Mouse (Mus musculus): ENCODE measurements around the gene Krtcap2. TPM values are rescaled to one million over a fixed set of nuclear protein-coding genes. Genes with fewer than 3 reads are reported as not detected.

Gene Krtcap2
- polyA plus RNA-seq, 1 experiment from 2014 or later, result 30.5 TPM

DNA sequence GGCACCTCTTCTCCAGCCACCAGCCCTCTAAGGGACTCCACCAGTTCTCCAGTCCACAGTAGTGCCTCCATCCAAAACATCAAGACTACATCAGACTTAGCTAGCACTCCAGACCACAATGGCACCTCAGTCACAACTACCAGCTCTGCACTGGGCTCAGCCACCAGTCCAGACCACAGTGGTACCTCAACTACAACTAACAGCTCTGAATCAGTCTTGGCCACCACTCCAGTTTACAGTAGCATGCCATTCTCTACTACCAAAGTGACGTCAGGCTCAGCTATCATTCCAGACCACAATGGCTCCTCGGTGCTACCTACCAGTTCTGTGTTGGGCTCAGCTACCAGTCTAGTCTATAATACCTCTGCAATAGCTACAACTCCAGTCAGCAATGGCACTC lies 15.2 kb upstream of the Krtcap2 start:
- no peaks in the 10 kb centered on the region for H3K79me2 ChIP-seq (ENCODE audit: inconsistent target)
- H3K4me3 ChIP-seq (ENCODE audit: inconsistent target), result no peak overlapping the region
- H3K27ac ChIP-seq, result no peak overlapping the region
- H3K36me3 ChIP-seq (ENCODE audit: inconsistent target), result no peaks in the 10 kb centered on the region
- WGBS (ENCODE audit: missing documents), result 100% methylated on average over 2 of the region's 2 CpGs

DNA sequence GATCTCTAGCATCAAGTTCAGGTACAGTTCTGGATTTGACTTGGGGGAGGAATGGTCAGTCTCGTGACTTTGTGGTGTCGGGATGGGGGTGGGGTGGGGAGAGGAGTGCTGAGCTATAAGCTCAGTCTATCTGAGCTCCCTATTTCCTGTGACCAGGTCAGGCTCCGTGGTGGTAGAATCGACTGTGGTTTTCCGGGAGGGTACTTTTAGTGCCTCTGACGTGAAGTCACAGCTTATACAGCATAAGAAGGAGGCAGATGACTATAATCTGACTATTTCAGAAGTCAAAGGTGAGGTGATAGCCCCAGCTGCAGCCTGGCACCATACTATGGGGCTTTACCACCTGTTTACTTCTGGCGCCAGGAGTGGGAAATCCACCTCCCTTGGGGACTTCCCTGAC lies 14.4 kb upstream of the Krtcap2 start:
- Histone ChIP-seq H3K4me3 (ENCODE audit: inconsistent target) (no peak overlapping the region), H3K36me3 (ENCODE audit: inconsistent target) (no peaks in the 10 kb centered on the region)
- 17% methylated on average over 7 of the region's 7 CpGs for WGBS (ENCODE audit: missing documents)

DNA sequence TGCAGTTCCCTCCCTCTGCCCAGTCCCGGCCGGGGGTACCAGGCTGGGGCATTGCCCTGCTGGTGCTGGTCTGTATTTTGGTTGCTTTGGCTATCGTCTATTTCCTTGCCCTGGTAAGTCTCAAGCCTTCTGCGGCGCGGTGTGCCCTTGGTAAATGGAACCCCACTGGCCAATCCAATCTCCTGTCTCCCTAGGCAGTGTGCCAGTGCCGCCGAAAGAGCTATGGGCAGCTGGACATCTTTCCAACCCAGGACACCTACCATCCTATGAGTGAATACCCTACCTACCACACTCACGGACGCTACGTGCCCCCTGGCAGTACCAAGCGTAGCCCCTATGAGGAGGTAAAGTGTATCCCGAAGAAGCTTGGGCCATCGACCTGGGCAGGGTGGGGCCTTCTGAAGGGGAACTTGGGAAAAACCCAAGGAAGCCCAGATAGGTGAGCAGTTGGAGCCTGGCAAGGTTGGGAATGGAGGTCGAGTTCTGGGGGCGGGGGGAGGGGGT lies 13.9 kb upstream of the Krtcap2 start:
- H3K79me2 ChIP-seq (ENCODE audit: inconsistent target), result no peaks in the 10 kb centered on the region
- WGBS (ENCODE audit: missing documents), result 84% methylated on average over 14 of the region's 16 CpGs
- H3K27ac ChIP-seq, result no peak overlapping the region
- no peaks in the 10 kb centered on the region for H3K36me3 ChIP-seq (ENCODE audit: inconsistent target)
- no peak overlapping the region for H3K4me3 ChIP-seq (ENCODE audit: inconsistent target)

More for the DNA sequence above, 14.4 kb upstream of the Krtcap2 start:
- Histone ChIP-seq H3K27ac (no peak overlapping the region), H3K79me2 (ENCODE audit: inconsistent target) (no peaks in the 10 kb centered on the region)

DNA sequence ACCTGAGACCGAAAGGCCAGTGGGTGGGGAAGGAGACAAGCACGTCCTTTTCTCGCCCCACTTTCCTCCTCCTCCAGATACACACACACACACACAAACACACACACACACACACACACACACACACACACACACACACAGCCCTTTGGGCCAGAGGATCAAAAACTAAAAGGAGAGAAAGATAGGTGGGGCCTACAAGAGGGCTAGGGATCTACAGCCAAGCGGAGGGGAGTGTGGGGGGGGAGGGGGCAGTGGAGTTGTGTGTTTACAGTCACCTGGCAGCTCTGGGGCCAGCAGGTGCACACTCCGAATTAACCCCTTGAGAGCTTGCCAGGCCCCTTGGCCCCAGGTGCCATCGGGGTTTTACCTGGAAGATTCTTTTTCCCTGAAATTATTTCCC lies 13.2 kb upstream of the Krtcap2 start:
- WGBS (ENCODE audit: missing documents), result 97% methylated on average over 3 of the region's 6 CpGs
- Histone ChIP-seq H3K79me2 (ENCODE audit: inconsistent target) (no peaks in the 10 kb centered on the region), H3K36me3 (ENCODE audit: inconsistent target) (no peaks in the 10 kb centered on the region), H3K4me3 (ENCODE audit: inconsistent target) (no peak overlapping the region), H3K27ac (no peak overlapping the region)

DNA sequence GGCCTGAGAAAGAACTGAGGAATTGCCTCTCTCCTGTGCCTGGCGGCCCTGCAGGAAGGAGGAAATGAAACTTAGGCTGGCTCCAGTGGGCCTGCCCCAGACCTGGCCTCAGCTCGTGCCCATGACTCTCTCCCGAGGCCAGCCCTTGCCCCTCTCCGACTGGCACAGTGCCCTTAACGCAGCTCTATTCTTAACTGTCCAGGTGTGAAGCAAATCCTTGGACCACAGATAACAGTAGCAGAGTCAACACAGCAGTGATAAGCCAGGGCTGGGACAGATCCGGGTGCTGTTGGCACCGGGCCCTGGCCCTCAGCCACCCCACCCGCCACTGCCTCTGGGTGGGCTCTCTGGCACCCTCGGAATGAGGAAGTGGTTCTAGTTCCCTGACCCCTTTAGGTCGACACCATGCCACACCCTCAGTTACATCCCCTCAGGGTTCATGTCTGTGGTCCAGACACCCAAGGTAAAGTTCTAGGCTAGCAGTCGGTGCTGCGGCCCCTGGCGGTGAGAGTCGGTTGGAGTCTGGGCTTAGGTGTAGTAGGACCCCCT lies 12.1 kb upstream of the Krtcap2 start:
- H3K4me3 ChIP-seq (ENCODE audit: inconsistent target), result no peak overlapping the region
- no peaks in the 10 kb centered on the region for H3K36me3 ChIP-seq (ENCODE audit: inconsistent target)
- WGBS (ENCODE audit: missing documents), result 16% methylated on average over 14 of the region's 14 CpGs
- no peak overlapping the region for H3K27ac ChIP-seq
- no peaks in the 10 kb centered on the region for H3K79me2 ChIP-seq (ENCODE audit: inconsistent target)

DNA sequence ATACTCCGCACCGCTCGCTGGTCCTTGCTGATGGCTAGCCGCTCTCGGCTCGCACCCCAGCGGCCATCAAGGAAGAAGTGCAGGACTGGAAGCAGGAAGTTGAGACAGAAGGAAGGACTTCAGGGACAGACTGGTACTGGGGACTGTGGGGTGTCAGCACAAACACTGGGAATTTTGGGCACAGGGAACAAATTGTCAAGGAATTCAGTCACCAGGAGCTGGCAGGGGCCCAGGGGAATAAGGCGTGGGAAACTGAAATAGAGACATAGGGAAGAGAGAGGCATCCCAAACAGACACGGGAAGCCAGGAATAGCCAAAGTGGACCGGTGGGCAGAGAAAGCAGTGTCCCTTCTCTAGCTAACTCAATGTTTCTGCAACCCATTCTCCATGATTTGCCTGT lies 9.2 kb upstream of the Krtcap2 start:
- no peak overlapping the region for H3K4me3 ChIP-seq (ENCODE audit: inconsistent target)
- no peak overlapping the region for H3K27ac ChIP-seq
- no peaks in the 10 kb centered on the region for H3K36me3 ChIP-seq (ENCODE audit: inconsistent target)
- no peaks in the 10 kb centered on the region for H3K79me2 ChIP-seq (ENCODE audit: inconsistent target)
- 98% methylated on average over 4 of the region's 10 CpGs for WGBS (ENCODE audit: missing documents)

DNA sequence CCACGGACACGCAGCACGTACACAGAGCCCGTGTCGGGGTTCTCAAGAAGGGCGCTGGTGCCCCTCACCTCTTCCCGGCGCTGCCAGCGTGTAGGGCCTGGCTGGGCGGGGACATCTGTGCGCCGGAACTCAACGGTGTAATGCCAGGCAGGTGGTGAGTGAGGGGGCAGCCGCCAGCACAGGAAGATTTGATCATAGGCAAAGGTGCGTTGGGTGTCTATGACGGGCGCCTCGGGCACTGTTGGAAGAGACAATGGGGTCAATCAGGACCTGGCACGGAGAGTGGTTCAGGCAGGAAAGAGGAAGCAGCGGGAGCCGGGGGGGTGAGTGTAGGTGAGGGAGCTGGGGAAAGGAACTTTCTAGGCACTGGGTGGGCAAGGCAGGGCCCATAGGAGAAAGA lies 8.1 kb upstream of the Krtcap2 start:
- no peaks in the 10 kb centered on the region for H3K36me3 ChIP-seq (ENCODE audit: inconsistent target)

DNA sequence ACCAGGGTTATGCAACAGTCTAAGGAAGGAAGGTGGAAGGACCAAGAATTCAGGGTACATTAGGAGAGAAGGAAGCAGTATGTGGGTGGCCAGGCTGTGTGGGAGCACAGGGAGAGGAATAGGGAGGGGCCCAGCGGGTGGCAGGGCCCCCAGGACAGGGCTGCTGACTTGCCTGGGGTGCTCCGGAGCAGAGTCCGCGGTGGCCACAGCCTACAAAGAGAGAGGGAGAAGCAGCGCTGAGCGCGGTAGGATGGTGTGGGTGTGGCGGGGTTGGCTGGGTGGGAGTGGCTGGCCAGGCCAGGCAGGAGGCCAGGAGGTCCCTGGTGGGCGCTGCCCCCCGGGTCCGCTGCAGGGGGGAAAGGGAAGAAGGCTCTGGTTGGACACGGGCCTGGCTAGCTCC lies 7.3 kb upstream of the Krtcap2 start:
- no peaks in the 10 kb centered on the region for H3K36me3 ChIP-seq (ENCODE audit: inconsistent target)
- H3K4me3 ChIP-seq (ENCODE audit: inconsistent target), result no peak overlapping the region
- no peaks in the 10 kb centered on the region for H3K79me2 ChIP-seq (ENCODE audit: inconsistent target)
- 82% methylated on average over 12 of the region's 12 CpGs for WGBS (ENCODE audit: missing documents)
- H3K27ac ChIP-seq, result no peak overlapping the region

More for the DNA sequence above, 8.1 kb upstream of the Krtcap2 start:
- H3K27ac ChIP-seq, result no peak overlapping the region
- no peaks in the 10 kb centered on the region for H3K79me2 ChIP-seq (ENCODE audit: inconsistent target)
- H3K4me3 ChIP-seq (ENCODE audit: inconsistent target), result no peak overlapping the region
- whole genome bisulfite sequencing (ENCODE audit: missing documents), result 84% methylated on average over 21 of the region's 21 CpGs

DNA sequence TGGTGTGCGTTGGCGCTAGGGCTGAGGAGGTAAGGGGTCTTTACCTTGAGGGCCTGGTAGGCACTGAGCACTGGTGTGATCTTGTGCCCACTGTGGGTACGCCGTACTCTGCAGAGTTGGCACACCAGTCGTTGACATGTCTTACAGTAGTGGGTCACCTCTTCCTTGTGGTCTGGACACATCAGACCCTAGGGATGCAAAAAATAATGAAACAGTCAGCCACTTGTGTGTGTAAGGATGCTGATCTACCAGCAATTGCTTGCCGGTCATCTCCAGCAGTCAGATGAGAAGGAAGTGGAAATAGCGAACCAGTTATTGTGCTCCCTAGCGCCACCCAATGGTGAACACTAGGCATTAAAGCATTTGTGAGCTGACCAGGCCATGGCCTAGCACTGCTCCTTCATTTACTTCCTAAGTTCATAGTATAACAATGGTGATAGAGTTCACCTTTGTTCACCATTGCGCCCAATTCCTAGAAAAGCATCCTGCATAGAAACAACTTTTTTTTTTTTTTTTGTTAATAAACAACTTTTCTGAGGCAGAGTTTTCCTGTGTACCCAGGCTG lies 3.4 kb upstream of the Krtcap2 start:
- H3K27ac ChIP-seq, result no peak overlapping the region
- no peak overlapping the region for H3K4me3 ChIP-seq (ENCODE audit: inconsistent target)
- no peaks in the 10 kb centered on the region for H3K36me3 ChIP-seq (ENCODE audit: inconsistent target)
- H3K79me2 ChIP-seq (ENCODE audit: inconsistent target), result peaks cover 5% of the 10 kb centered on the region; the same call in 1 of the 2 replicates
- WGBS (ENCODE audit: missing documents), result 64% methylated on average over 9 of the region's 9 CpGs

DNA sequence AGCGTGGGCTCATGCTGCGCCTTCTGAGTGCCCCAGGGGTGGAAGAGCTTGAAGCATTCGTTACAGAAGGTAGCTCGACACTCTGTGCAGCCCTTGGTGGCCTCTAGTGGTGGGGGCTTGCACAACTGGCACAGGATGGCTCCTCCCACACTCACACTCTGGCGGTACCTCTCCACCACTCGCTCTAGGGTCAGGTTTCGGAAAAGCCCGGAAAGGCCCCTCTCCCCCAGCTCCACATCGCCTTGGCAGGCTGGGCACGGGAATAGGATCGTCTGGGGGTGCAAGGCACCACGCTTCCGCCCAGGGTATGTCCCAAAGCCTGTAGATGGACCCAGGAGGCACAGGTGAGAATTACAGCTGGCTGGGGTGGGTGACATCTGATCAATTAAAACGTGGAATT lies 2.2 kb upstream of the Krtcap2 start:
- no peak overlapping the region for H3K27ac ChIP-seq
- peaks cover 5% of the 10 kb centered on the region; the same call in 1 of the 2 replicates for H3K79me2 ChIP-seq (ENCODE audit: inconsistent target)
- no peak overlapping the region for H3K4me3 ChIP-seq (ENCODE audit: inconsistent target)
- no peaks in the 10 kb centered on the region for H3K36me3 ChIP-seq (ENCODE audit: inconsistent target)
- 29% methylated on average over 14 of the region's 14 CpGs for WGBS (ENCODE audit: missing documents)

DNA sequence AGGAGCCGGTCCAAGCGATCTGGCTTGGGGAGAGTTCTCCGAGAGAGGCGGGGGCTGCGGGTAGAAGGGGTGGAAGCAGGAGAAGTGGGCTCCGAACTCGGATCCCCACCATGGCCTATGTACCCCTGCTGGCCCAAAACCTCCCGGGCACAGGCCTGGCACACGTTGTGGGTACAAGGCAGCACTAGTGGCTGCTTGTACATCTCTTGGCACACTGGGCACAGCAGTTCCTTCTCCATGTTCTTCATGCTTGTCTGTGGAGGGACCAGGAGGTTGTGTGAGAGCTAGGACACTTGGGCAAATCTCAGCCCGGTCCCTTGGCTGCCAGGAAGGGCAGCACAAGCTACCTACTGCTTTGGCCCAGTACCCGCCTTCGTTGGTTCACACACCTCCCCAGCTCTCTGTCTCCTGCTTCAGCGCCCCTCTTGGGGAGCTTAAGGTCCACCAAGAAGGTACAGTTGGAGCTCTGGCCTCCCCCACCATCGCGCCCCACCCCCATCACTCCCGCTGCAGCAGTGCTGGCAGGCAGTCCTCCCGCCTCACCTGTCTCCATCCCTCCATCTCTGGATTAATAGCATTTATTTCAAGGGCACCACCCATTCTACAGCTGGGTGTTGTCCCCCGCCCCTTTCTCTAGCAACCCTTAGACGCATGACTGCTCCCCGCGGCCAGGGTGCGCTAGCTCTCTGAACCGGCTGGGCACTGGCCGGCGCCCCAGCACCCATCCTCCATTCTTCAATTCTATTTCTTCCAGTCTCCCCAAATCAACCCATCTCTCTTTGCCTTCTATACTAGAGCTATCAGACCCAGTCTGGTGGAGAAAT lies 1.4 kb upstream of the Krtcap2 start:
- 50% methylated on average over 24 of the region's 25 CpGs for WGBS (ENCODE audit: missing documents)
- no peak overlapping the region for H3K27ac ChIP-seq
- no peak overlapping the region; the same call in 1 of the 2 replicates for H3K4me3 ChIP-seq (ENCODE audit: inconsistent target)
- no peaks in the 10 kb centered on the region; the same call in 1 of the 2 replicates for H3K36me3 ChIP-seq (ENCODE audit: inconsistent target)
- peaks cover 5% of the 10 kb centered on the region; the same call in 1 of the 2 replicates for H3K79me2 ChIP-seq (ENCODE audit: inconsistent target)

DNA sequence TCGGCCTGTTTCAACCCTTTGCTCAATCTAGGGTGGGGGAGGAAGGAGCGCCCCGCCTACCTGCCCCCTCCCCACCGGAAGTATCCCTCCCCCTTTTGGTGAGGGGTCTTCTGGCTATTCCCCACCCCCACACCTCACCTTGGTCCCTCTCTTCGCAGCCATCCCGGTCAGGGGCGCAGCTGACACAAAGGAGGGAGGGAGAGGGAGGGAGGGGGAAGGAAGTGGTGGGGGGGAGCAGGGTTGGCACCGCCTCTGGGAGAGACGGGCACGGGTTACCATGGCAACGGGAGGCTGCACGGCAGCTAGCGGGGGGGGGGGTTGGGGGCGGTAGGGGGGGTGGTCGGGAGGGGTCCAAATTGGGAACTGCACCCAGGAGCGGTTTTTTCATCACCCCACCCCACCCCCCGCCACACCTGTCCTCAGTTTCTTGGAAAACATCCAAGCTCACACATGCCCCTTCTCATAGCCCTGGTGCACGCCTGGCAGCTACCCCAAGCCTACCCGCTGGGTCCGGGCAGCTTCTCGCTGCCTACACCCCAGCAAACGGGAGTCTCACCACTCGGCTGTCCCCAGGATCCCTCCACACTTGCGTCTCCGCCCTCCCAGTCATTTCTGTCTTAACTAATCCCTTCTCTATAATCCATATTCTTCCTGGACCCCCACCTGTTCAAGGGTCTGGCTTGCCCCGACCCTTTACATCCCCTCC lies 631 bp upstream of the Krtcap2 start:
- WGBS (ENCODE audit: missing documents), result under 1% methylated on average over 16 of the region's 26 CpGs
- Histone ChIP-seq H3K4me3 (ENCODE audit: inconsistent target) (peak overlapping the region; percentile 10; the same call in 1 of the 2 replicates), H3K27ac (no peak overlapping the region), H3K79me2 (ENCODE audit: inconsistent target) (peaks cover 5% of the 10 kb centered on the region; the same call in 1 of the 2 replicates), H3K36me3 (ENCODE audit: inconsistent target) (no peaks in the 10 kb centered on the region; the same call in 1 of the 2 replicates)

DNA sequence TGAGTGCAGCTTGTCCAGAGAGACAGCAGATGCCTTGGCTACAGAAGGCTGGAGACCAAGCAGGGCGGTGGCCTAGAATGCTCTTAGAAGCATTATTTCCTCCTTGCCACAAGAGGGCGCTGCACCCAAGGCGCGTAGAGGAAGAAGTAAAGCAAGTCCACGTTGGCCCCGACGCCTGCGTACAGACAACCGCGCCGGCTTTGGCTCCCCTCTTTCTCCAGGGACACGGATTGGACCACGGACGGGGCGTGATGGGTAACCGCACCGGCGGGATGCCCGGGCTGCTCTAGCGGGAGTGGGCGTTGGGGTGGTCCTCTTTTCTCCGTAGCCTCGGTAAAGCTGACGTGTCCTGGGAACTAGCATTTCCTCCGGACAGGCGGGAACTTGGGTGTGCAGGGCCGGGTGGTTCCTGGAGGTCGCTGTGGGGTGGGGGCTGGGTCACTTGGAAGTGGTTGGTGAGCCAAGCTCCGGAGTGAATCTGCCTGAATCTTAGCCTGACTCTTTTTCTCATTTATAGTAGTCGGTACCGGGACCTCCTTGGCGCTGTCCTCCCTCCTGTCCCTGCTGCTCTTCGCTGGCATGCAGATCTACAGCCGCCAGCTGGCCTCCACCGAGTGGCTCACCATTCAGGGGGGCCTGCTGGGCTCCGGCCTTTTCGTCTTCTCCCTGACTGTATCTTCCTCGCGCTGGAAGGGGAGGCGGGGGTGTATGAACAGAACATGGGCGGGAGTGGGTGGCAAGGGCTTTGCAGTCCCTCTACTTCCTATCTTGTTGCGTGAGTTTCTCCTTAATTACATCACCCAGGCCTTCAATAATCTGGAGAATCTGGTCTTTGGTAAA lies 715 bp downstream of the Krtcap2 start, which contains the start of gene Trim46:
Gene Trim46, minus strand, starts transcription at position 49 of the 840 bp plus-strand sequence.
- under 1% methylated on average over 42 of the region's 42 CpGs for WGBS (ENCODE audit: missing documents)
- Histone ChIP-seq H3K79me2 (ENCODE audit: inconsistent target) (peaks cover 5% of the 10 kb centered on the region; the same call in 1 of the 2 replicates), H3K27ac (peak within 1 kb of the TSS; percentile 68), H3K4me3 (ENCODE audit: inconsistent target) (peak within 1 kb of the TSS; percentile 76), H3K36me3 (ENCODE audit: inconsistent target) (no peaks in the 10 kb centered on the region; the same call in 1 of the 2 replicates)
